27 mouse cellular contexts compared by ENCODE assay signal in the genomic region with DNA sequence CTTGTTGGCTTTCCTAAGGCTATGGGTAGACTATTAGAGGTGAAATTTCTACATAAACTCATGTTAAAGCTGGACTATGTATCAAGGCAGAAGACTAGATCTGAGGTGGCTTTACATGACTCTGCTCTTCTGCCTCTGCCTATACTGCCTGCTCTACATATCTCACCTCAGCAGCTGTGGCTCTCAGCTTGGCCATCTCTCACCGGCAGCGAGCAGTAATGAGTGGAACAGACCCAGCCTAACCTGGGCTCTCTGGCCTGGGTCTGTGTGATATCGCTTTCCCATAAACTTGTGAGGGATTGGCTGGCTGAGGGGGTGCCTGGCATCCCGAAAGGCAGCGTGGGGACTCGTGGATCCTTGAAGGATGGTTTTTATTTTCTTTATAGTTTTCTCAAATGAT.
DNase-seq lines count a peak whose midpoint lies in the region; ATAC-seq and TF ChIP-seq lines count a peak whose summit lies in the region.
"Had no signal": no experiment of that assay in that cellular context is flagged by ENCODE, and none has a peak within 500 bp of the region (broad histone marks: within the 10 kb centered on the region; RNA-seq: fewer than 3 reads in every experiment).

No protein-coding gene starts in this region.

- H3K4me3 ChIP-seq in layer of hippocampus, adult 2 months = no peak overlapping the region
- H3K4me3 ChIP-seq: embryonic facial prominence, embryonic 13.5 days; embryonic facial prominence, embryonic 15.5 days; forebrain, embryonic 10.5 days; forebrain, embryonic 12.5 days had no signal

- peak overlapping the region; percentile 23; the same call in 1 of the 2 replicates for H3K27ac ChIP-seq in layer of hippocampus, adult 2 months
- H3K27ac ChIP-seq: embryonic facial prominence, embryonic 13.5 days; embryonic facial prominence, embryonic 15.5 days; forebrain, embryonic 10.5 days; forebrain, embryonic 12.5 days had no signal

- no peak for TF ChIP-seq CTCF in layer of hippocampus, adult 2 months (conservative IDR thresholded peaks at IDR 0.05)

- no peak for DNase-seq in layer of hippocampus, adult 2 months (ENCODE audit: low spot score in 2 of 2)
- no peak for DNase-seq in layer of hippocampus, postnatal 36 days
- peak; percentile 33 to 56 for DNase-seq in spleen, postnatal 36 days (ENCODE audit: low spot score in 2 of 2)
- no peak for DNase-seq in spleen, adult 18-20 months
- no peak for DNase-seq in right cerebral cortex, postnatal 4 days
- DNase-seq: adrenal gland, adult 8-10 months; adrenal gland, postnatal 14 days; adrenal gland, postnatal 36 days; B cell, adult 2 months; cerebellum, adult 11-12 months; cerebellum, adult 2 months; cerebellum, adult 9-10 months; cerebellum, postnatal 10 days; cerebellum, postnatal 25 days; embryo, embryonic 11 days had no signal

- peak; percentile 75 for ATAC-seq in erythroid progenitor cell, adult 5-6 weeks (replicated peaks; ENCODE audit: low FRiP score, poor library complexity, severe bottlenecking)
- ATAC-seq in megakaryocyte-erythroid progenitor cell, adult 5-6 weeks (replicated peaks; ENCODE audit: low FRiP score, low TSS enrichment, poor library complexity, severe bottlenecking) = peak; percentile 90
- no peak for ATAC-seq in inflammation-experienced regulatory T-cells, adult 6 months
- ATAC-seq: activated CD4-positive, CD25-positive, alpha-beta regulatory T cell, adult 4 months; CD4-positive, CD25-positive, alpha-beta regulatory T cell, adult 4 months; forebrain, embryonic 14.5 days; forebrain, embryonic 16.5 days; Patski had no signal

Comparison
In these comparisons a context has a peak if more than half of its experiments do, and no peak if none do; other contexts are left out.
1. DNase-seq: peak in spleen, postnatal 36 days (2 of 2); none in layer of hippocampus, adult 2 months (0 of 2), layer of hippocampus, postnatal 36 days (0 of 2), spleen, adult 18-20 months (0 of 2) and right cerebral cortex, postnatal 4 days (single experiment).